Mouse (Mus musculus) retina, postnatal 7 days (tissue): ENCODE measurements around the gene Mrps10.
"Not testable (repeated sequence)": the region's sequence is repeated elsewhere in the genome, so short reads cannot be mapped to it uniquely, and the experiment has no call there.

Experiments used
- DNase-seq: peaks from one replicate; pipeline ENCODE4 v3.0.0-alpha.2; 2012; ENCODE audit warnings: low read depth, low spot score

Gene Mrps10

DNA sequence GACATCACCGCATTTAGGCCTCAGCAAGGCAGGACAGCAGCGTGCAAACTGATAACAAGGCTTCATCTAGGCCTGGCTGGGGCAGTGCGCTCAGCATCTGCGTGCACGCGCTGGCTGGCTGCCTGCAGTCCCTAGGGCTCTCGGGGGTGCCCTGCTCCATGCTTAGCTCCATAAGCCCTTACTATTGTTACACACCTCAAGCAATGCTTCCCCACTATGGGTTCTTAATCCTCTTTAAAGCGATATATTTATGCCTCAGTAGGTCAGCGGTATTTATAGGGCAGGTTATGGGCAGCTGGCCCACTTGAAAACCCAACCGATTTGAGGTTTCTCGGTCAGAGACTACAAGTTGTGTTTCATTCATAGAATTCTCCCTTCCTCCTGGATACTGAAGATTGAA is 13.2 kb downstream of the Mrps10 start:
- no peak for DNase-seq

GRCm38 (mm10) chr17:47383266-47383665 is 14.6 kb downstream of the Mrps10 start:
- DNase-seq, result no peak

- DNase-seq, result no peak
Measured at GRCm38 (mm10) chr17:47384064-47384463, 15.4 kb downstream of the Mrps10 start.

- DNase-seq, result peak; percentile 24
Measured at GRCm38 (mm10) chr17:47385145-47385544, 16.5 kb downstream of the Mrps10 start, which contains the start of gene Guca1b. Guca1b (plus strand) TSS chr17:47385393.

- no peak for DNase-seq
Measured at GRCm38 (mm10) chr17:47386649-47387048, 18.0 kb downstream of the Mrps10 start.

- no peak for DNase-seq
Measured at GRCm38 (mm10) chr17:47394223-47394869, 25.7 kb downstream of the Mrps10 start.

GRCm38 (mm10) chr17:47395376-47395913 is 26.8 kb downstream of the Mrps10 start:
- no peak for DNase-seq

GRCm38 (mm10) chr17:47399091-47399490 is 30.4 kb downstream of the Mrps10 start:
- no peak for DNase-seq

DNA sequence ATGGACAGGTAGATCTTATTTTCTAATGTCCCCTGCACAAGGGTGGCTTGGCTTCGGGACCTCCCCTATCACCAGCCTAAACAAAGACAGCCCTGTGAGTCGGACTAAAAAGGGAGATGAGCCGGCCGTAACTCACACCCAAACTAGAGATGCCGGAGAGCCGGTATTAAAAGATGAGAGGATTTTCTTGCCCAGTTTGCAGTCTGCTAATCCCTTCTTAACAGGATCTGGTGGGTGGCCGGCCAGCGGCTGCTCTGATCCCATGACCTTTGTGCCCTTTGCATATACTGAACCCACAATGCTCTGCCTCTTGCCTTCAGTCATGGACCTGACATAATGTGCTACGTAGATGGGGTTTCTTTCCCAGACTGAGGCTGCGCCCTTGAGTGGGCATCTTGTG is 31.8 kb downstream of the Mrps10 start, which contains the start of gene Guca1a:
TSS of gene Guca1a (minus strand) at position 134 of the 400 bp plus-strand sequence.
- DNase-seq, result peak; percentile 61

DNA sequence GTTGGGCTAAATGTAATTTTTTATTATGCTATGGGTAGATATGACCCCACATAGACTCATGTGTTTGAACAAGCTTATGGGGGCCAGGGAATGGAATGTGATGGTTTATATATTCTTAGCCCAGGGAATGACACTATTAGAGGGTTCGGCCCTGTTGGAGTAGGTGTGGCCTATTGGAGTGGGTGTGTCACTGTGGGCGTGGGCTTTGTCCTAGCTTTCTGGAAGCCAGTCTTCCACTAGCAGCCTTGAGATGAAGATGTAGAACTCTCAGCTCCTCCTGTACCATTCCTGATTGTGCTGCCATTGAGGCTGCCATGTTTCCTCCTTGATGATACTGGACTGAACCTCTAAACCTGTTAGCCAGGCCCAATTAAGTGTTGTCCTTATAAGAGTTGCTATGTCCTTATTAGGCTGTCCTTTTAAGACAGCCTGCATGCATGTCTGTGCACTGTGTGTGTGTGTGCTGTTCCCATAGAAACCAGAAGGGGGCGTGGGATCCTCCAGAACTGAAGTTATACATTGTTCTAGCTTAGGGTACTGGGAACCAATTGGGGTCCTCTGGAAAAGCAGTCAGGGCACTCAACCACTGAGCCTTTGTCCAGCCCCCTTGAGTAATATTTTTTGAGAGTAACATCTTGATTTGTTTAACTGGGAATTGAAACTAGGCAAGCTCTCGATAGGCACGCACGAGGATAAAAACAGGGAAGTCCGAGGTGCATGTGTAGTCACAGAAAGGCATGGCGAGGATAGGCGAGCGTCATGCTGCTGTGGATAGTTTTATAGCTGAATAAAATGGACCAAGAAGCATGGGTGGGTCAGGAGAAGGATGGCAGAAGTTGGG is 39.2 kb downstream of the Mrps10 start:
- no peak for DNase-seq

- no peak for DNase-seq
Measured at GRCm38 (mm10) chr17:47408558-47408898, 39.8 kb downstream of the Mrps10 start.

DNA sequence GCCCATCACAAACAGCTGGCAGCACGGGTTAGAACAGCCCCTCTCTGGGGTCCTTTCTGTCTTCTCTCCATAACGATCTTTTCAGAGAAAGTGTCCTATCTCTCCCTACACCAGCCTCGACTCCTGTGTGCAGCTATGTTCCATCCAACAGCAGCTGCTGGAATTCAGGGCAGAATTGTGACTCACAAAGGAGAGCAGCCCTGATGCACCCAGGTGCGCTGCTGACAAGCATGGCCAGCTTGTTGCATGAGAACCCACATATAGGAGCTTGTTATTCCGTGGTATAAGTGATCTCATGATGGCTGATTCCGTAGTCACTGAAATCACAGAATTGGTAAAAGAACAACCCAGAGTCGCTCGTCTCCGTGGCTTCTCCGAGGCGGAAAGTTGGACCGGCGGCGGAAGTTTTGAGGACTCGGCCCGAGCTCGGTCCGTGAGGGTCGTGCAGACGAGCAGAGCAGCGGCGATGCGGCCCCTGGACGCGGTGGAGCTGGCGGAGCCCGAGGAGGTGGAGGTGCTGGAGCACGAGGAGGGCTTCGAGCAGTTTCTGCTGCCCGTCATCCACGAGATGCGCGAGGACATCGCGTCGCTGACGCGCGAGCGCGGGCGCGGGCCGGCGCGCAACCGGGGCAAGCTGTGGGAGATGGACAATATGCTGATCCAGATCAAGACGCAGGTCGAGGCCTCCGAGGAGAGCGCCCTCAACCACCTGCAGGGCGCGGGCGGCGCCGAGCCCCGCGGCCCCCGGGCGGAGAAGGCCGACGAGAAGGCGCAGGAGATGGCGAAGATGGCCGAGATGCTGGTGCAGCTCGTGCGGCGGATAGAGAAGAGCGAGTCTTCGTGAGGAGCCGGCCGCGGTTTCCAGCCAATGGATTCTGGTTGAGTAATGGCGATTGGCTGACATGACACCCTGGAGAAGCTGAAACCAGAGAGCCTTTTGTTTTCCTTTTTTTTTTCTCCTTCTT is 41.5 kb downstream of the Mrps10 start:
- not testable (repeated sequence) for DNase-seq

- no peak for DNase-seq
Measured at GRCm38 (mm10) chr17:47420195-47420594, 51.5 kb downstream of the Mrps10 start.

- no peak for DNase-seq
Measured at GRCm38 (mm10) chr17:47421566-47421965, 52.9 kb downstream of the Mrps10 start.

GRCm38 (mm10) chr17:47422616-47423015 is 53.9 kb downstream of the Mrps10 start:
- DNase-seq, result not testable (repeated sequence)

DNA sequence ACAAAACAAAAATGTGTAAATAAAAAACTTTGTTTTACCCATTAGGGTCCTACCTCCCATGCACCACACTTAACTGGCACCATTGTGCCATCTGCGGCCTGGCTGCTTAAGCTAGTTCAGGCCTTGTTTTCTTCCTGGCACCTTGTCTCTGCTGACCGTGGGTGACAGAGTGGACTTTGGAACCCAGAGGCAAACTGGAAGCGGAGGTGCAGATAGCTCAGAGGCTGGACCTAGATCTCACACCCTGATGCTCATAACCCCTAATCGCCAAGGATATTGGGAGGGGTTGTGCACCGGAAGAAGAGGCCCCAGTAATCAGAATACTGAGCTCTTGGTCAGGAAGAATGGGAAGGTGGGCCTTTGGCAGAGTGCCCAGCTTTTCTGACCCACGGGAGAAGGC is 55.5 kb downstream of the Mrps10 start:
- no peak for DNase-seq

DNA sequence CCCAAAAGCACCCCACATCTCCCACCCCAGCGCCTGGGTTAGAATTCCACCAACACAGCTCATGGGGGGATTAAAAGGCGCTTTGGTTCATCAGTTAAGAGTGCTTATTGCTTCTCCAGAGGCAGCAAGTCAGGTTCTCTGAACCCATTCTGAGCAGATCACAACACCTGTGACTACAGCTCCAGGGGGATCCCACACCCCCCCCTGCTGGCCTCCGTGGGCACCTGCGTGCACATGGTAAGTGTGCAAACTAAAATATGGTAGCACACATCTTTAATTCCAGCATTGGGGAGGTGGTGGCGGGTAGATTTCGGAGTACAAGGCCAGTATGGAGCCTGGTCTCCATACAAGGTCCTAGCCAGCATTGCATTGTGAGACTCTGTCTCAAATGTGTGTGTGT is 58.6 kb downstream of the Mrps10 start:
- no peak for DNase-seq

GRCm38 (mm10) chr17:47428831-47429304 is 60.2 kb downstream of the Mrps10 start:
- DNase-seq, result peak; percentile 43

DNA sequence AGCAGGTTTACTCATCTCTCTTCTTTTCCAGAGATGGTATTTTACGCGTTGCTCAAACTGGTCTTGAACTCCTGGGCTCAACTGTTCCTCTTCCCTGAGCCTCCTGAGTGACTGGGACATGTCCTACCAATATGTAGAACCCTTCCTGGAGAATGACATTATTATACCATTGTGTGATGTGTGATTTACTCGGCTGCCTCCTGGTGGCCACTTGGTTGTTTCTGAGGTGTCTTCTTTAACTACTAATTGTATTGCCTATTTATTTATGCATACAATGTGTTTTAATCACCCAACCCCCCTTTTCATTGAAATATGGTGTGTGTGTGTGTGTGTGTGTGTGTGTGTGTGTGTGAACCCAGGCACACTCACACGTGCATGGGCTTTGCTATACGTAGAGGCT is 62.1 kb downstream of the Mrps10 start:
- DNase-seq, result no peak
